Mouse (Mus musculus) intestine, embryonic 16.5 days (tissue): ENCODE results near the gene Sh3bgr. TPM values are rescaled to one million over a fixed set of nuclear protein-coding genes. Genes with fewer than 3 reads are reported as not detected.
A peak's percentile ranks its signal among the peaks of the same experiment; 100 is the strongest.

Experiments used
- ATAC-seq: fragments of 200-750 bp; cut with Nextera tagmentation; 2 replicates; pipeline ENCODE4 v1.8.0; 2017; ENCODE audit warnings: moderate TSS enrichment, moderate library complexity
- H3K27ac ChIP-seq: fragments of 300-500 bp; sonication (generic); 2 replicates; pipeline ENCODE4 v1.5.1; 2014; ENCODE audit warnings: mild to moderate bottlenecking, low read length
- H3K27me3 ChIP-seq: fragments of 300-500 bp; sonication (generic); replicated peaks from 2 replicates; pipeline ENCODE4 v1.6.1; 2014; ENCODE audit warnings: low read length, control low read depth, mixed read lengths; ENCODE audit not compliant: control insufficient read depth, insufficient read depth
- H3K36me3 ChIP-seq: fragments of 300-500 bp; sonication (generic); 2 replicates; pipeline ENCODE4 v1.6.1; 2014; ENCODE audit warnings: low read length, control low read depth; ENCODE audit not compliant: control insufficient read depth, insufficient read depth
- H3K4me1 ChIP-seq: fragments of 300-500 bp; sonication (generic); 2 replicates; pipeline ENCODE4 v1.6.1; 2014; ENCODE audit warnings: low read length, control low read depth, mixed read lengths; ENCODE audit not compliant: control insufficient read depth, insufficient read depth
- H3K4me2 ChIP-seq: fragments of 300-500 bp; sonication (generic); 2 replicates; pipeline ENCODE4 v1.6.1; 2014; ENCODE audit warnings: low read depth, low read length, control low read depth
- H3K4me3 ChIP-seq: fragments of 300-500 bp; sonication (generic); 2 replicates; pipeline ENCODE4 v1.5.1; 2014; ENCODE audit warnings: mild to moderate bottlenecking, low read length
- H3K9ac ChIP-seq: fragments of 300-500 bp; sonication (generic); 2 replicates; pipeline ENCODE4 v1.6.1; 2014; ENCODE audit warnings: low read depth, low read length
- H3K9me3 ChIP-seq: fragments of 300-500 bp; sonication (generic); 2 replicates; pipeline ENCODE4 v1.6.1; 2016; ENCODE audit warnings: low read length, control low read depth; ENCODE audit not compliant: control insufficient read depth
- WGBS: fragments of 180-500 bp; shearing (Covaris S2); extraction: QIAGEN DNeasy Blood & Tissue Kit; methylation state at CpG from one replicate; pipeline ENCODE4 v1.1.7; 2014; 5-methylcytosine and 5-hydroxymethylcytosine counted together
- polyA plus RNA-seq: library from polyadenylated mRNA; unstranded; fragments of >200 nt; fragmentation: Nextera tagmentation; extraction: Ambion mirVana; gene quantifications from 2 replicates; pipeline ENCODE4 v1.2.1, GENCODE M21; 2015

Sh3bgr gene
- 31.6 and 33.1 TPM in 2 replicates for polyA plus RNA-seq

DNA sequence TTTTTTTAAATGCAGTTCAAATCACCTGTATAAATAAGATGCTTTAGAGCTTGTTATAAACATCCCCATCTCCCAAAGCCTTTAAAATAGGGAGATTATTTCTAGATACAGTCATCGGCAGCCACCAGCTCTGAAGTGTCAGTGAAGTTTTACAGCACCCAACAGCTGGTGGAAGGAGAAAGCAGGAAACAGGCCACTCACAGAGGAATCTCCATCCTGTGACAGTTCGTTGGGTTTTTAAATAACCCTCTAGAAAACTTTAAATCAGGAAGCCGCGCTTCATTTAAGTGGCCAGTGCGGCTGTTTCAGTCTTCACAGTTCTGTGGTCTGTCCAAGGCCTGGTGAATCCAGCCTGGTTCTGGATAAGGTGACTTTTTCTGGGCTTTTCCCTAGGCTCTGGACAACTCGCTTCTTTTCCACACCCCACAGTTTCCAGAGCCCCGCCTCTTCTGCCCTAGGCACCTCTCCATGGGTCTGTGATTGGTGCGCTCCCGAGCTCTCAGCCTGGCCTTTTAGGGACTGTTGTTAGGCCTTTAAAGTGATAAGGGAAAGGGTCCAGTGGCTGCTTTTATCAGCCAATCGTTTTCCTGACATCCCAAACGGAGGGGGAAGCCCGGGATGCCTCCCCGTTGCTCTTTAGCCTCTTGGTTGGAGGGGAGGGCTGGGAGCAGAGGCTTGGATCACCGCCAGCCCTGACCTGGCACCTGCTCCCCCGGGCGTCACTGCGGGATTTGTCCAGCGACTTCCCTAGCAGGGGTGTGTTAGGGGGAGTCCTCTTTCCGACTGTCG, at the start of gene Sh3bgr:
Gene Sh3bgr (plus strand): TSS at position 538 of the 789 bp plus-strand sequence.
- H3K27ac ChIP-seq = peak within 1 kb of the TSS; percentile 29
- 0 out of 2 replicates have a peak, but pooled peaks cover 1% of the 10 kb centered on the region for H3K9me3 ChIP-seq
- H3K4me2 ChIP-seq = peak within 1 kb of the TSS; percentile 61
- peak within 1 kb of the TSS; percentile 33 for H3K4me3 ChIP-seq
- H3K9ac ChIP-seq = peak within 1 kb of the TSS; percentile 49
- 3% methylated on average over 20 of the region's 20 CpGs for WGBS
- no peaks in the 10 kb centered on the region for H3K36me3 ChIP-seq
- peaks cover 8% of the 10 kb centered on the region for H3K4me1 ChIP-seq
- H3K27me3 ChIP-seq = no peaks in the 10 kb centered on the region
- peak; percentile 90 for ATAC-seq

DNA sequence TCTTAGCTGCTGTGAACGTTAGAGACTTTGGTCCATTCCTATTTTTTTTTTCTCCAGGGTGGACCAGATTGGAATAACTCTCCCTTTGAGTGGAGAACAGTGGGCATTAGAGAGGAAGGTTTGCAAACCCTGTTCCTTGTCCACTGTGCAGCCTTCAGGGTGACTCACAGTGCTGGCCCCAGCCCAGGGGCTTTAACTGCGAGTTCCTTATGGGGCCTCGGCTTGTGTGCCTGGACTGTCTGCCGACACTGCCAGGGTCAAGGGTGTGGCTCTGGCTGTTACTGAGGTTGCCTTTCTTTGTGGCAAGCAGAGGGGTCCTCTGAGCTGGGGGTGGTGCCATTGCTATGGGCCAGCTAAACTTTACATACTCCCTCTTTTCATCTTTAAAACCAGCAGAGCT, 49.3 kb upstream of the Sh3bgr start:
- Histone ChIP-seq H3K4me2 (no peak overlapping the region), H3K36me3 (no peaks in the 10 kb centered on the region), H3K9ac (0 out of 2 replicates have a peak overlapping the region, but pooled peaks have one; percentile 36), H3K27ac (peak overlapping the region; percentile 49), H3K9me3 (no peaks in the 10 kb centered on the region), H3K4me3 (no peak overlapping the region), H3K27me3 (no peaks in the 10 kb centered on the region), H3K4me1 (peaks cover 16% of the 10 kb centered on the region)
- peak; percentile 62 for ATAC-seq
- 40% methylated on average over 4 of the region's 4 CpGs for WGBS

DNA sequence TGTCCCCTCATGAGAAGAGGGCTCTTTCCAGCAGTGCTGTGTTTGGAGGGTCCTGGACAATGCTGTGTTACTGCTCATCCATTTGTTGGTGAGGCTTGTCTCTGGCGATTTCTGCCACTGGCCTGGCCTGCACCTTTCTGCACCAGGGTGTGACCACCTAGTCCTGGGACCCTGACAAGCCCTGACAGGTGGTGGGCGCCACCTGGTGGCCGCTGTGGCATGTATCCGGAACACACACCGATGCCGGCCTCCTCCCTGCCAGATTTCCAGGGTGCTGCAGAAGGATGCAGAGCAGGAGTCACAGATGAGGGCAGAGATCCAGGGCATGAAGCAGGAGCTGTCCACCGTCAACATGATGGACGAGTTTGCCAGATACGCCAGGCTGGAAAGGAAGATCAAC, 48.7 kb upstream of the Sh3bgr start:
- H3K4me3 ChIP-seq = no peak overlapping the region
- peak; percentile 64 for ATAC-seq
- H3K36me3 ChIP-seq = no peaks in the 10 kb centered on the region
- 18% methylated on average over 9 of the region's 9 CpGs for WGBS
- H3K4me1 ChIP-seq = peaks cover 11% of the 10 kb centered on the region
- no peaks in the 10 kb centered on the region for H3K9me3 ChIP-seq
- H3K27ac ChIP-seq = peak overlapping the region; percentile 49
- 0 out of 2 replicates have a peak overlapping the region, but pooled peaks have one; percentile 36 for H3K9ac ChIP-seq
- H3K4me2 ChIP-seq = no peak overlapping the region
- no peaks in the 10 kb centered on the region for H3K27me3 ChIP-seq

- 87% methylated on average over 2 of the region's 2 CpGs for WGBS
- Histone ChIP-seq H3K9ac (no peak overlapping the region), H3K4me3 (no peak overlapping the region), H3K27me3 (no peaks in the 10 kb centered on the region), H3K36me3 (no peaks in the 10 kb centered on the region), H3K9me3 (no peaks in the 10 kb centered on the region), H3K27ac (no peak overlapping the region), H3K4me2 (no peak overlapping the region), H3K4me1 (peaks cover 16% of the 10 kb centered on the region)
- no peak for ATAC-seq
These were observed 45.8 kb upstream of the Sh3bgr start for GRCm38 (mm10) chr16:96154476-96154875.

DNA sequence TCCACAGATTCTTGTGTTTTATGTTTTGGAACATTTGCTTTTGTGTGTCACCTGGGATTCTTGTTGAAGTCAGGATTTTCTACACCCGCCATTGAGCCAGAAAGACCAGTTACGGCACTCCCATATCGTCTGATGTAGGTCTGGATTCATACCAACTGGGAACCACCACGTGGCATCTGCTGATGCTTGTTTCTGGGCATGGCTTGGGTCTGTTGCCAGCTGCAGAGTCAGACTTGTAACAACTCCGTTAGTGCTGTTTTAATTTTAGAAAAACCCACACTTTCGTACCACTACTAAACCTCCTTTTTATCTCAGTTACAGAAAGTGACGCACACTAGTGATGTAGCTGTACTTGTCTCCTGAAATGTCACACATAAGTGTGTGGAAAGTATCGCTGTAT, 44.2 kb upstream of the Sh3bgr start:
- Histone ChIP-seq H3K36me3 (no peaks in the 10 kb centered on the region), H3K9me3 (no peaks in the 10 kb centered on the region), H3K4me2 (no peak overlapping the region), H3K9ac (0 out of 2 replicates have a peak overlapping the region, but pooled peaks have one; percentile 10), H3K4me1 (peaks cover 10% of the 10 kb centered on the region), H3K27ac (no peak overlapping the region), H3K4me3 (no peak overlapping the region), H3K27me3 (no peaks in the 10 kb centered on the region)
- 93% methylated on average over 8 of the region's 8 CpGs for WGBS
- no peak for ATAC-seq

DNA sequence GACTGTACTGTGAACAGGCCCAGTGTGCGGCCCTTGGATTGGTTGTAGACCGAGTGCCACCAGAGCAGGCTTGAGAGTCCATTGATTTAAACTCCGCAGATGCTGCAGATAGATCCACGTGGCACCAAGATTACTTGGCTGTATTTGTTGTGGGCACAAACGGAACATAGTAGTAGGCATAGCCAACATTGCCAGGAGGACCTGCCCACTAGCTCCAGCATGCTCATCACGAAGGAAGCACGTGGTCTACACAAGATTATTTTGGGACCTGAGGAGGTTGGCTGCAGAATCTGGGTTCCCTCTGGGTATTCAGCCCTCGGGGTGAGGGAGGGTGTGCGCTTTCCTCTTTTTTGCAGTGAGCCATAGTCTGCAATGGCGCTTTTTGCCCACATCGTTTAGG, 43.1 kb upstream of the Sh3bgr start:
- no peak for ATAC-seq
- Histone ChIP-seq H3K27me3 (no peaks in the 10 kb centered on the region), H3K4me2 (no peak overlapping the region), H3K9ac (no peak overlapping the region), H3K27ac (no peak overlapping the region), H3K36me3 (no peaks in the 10 kb centered on the region), H3K4me3 (no peak overlapping the region), H3K9me3 (no peaks in the 10 kb centered on the region), H3K4me1 (peaks cover 5% of the 10 kb centered on the region; the same call in 1 of the 2 replicates)
- 87% methylated on average over 11 of the region's 11 CpGs for WGBS

GRCm38 (mm10) chr16:96158511-96159080, 41.7 kb upstream of the Sh3bgr start:
- WGBS = 58% methylated on average over 12 of the region's 12 CpGs
- no peak for ATAC-seq
- Histone ChIP-seq H3K4me1 (peaks cover 5% of the 10 kb centered on the region; the same call in 1 of the 2 replicates), H3K27ac (no peak overlapping the region; the same call in 1 of the 2 replicates), H3K4me3 (peak overlapping the region; percentile 74), H3K4me2 (peak overlapping the region; percentile 100), H3K36me3 (no peaks in the 10 kb centered on the region), H3K27me3 (no peaks in the 10 kb centered on the region), H3K9me3 (no peaks in the 10 kb centered on the region), H3K9ac (peak overlapping the region; percentile 94)

DNA sequence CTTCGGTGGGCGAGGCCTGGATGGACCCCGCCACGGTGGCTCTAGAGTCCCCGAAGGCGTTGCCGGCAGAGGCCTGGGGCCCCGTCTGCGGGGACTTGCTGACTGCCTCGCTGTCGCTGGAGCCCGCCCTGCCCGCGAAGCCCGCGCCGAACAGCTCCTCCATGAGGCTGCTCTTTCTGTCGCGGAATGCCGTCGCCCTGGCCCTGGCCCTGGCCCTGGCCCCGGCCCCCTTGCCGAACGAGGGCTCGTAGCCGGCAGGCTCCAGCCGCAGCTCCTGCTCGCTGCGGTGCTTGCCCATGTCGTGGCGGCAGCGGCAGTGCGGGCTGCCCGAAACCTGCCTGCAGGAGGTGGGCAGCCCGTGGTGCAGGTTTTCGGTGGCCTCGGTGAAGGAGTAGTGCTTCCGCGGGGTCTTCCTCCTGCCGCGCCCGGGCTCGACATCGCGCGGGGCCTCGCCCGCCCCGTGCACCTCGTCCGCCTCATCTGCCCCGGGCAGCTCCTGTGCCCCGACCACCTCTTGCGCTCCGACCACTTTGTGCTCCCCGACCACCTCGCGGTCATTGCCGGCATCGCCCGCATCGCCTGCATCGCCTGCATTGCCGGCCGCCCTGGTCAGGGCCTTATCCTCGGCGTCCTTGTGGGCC, 41.0 kb upstream of the Sh3bgr start:
- WGBS = 2% methylated on average over 57 of the region's 67 CpGs
- no peaks in the 10 kb centered on the region for H3K36me3 ChIP-seq
- H3K27ac ChIP-seq = peak overlapping the region; percentile 76
- peaks cover 5% of the 10 kb centered on the region; the same call in 1 of the 2 replicates for H3K4me1 ChIP-seq
- peak overlapping the region; percentile 94 for H3K9ac ChIP-seq
- H3K9me3 ChIP-seq = no peaks in the 10 kb centered on the region
- ATAC-seq = peak; percentile 85
- H3K27me3 ChIP-seq = no peaks in the 10 kb centered on the region
- H3K4me2 ChIP-seq = peak overlapping the region; percentile 100
- H3K4me3 ChIP-seq = peak overlapping the region; percentile 74

DNA sequence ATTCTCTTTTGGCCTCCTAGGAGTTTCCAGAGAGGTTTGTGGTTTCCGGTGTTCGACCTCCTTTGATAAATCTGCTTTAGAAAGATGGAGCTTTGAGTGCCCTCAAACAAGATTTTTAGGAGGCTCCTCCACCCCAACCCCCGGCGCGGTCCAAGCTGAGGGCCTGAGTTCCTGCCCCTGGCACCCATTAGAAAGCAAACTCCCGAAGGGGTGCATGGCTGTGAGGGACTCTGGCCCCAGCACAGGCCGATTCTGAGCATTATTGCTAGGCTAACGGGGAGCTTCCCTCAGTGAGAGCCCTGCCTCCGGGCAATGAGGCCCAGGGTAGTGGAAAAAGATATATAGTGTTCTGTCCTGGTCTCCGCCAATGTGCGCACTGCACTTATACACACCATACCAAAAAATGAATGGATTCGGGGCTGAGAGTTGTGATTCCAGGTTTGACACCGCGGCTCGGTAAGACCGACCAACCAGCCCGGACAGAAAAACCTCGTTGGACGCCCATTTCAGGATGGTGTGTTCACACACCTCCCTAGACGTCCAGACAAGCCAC, 40.4 kb upstream of the Sh3bgr start:
- no peaks in the 10 kb centered on the region for H3K36me3 ChIP-seq
- ATAC-seq = peak; percentile 21; the same call in 1 of the 2 replicates
- peaks cover 5% of the 10 kb centered on the region; the same call in 1 of the 2 replicates for H3K4me1 ChIP-seq
- no peaks in the 10 kb centered on the region for H3K9me3 ChIP-seq
- peak overlapping the region; percentile 100 for H3K4me2 ChIP-seq
- no peak overlapping the region; the same call in 1 of the 2 replicates for H3K27ac ChIP-seq
- H3K4me3 ChIP-seq = peak overlapping the region; percentile 74
- 81% methylated on average over 20 of the region's 20 CpGs for WGBS
- H3K9ac ChIP-seq = peak overlapping the region; percentile 94
- no peaks in the 10 kb centered on the region for H3K27me3 ChIP-seq
